Mouse (Mus musculus) urinary bladder, adult 2 months (tissue): ENCODE data around the gene Pxdn. TPM values are rescaled to one million over a fixed set of nuclear protein-coding genes. Genes with fewer than 3 reads are reported as not detected.

ENCODE experiments used
- polyA plus RNA-seq: library from polyadenylated mRNA; depleted of rRNA; stranded (reverse); fragments of >200 nt; gene quantifications from 2 replicates; pipeline ENCODE4 v1.2.3, GENCODE M21; 2012; rRNA removed

Gene Pxdn
- polyA plus RNA-seq, 1 experiment: 32.2 TPM

Other genes with a start within 250 kb of the Pxdn start
- 0.19 and 0.32 TPM in 2 replicates for gene Tpo, start 195.0 kb downstream of the Pxdn start, polyA plus RNA-seq